Mouse (Mus musculus): ENCODE measurements around the gene Pla2g4d. TPM values are rescaled to one million over a fixed set of nuclear protein-coding genes. Genes with fewer than 3 reads are reported as not detected.

Gene Pla2g4d
- polyA plus RNA-seq, 1 experiment from 2014 or later: 1.4 TPM

- H3K36me3 ChIP-seq: no peaks in the 10 kb centered on the region
- no peak overlapping the region for H3K9ac ChIP-seq
- no peaks in the 10 kb centered on the region for H3K9me3 ChIP-seq (replicated peaks)
- H3K4me1 ChIP-seq: no peaks in the 10 kb centered on the region
- no peak overlapping the region for H3K27ac ChIP-seq (replicated peaks)
- no peaks in the 10 kb centered on the region for H3K27me3 ChIP-seq
- ATAC-seq (ENCODE audit: insufficient number of reproducible peaks, low FRiP score, low TSS enrichment, low read depth): no peak
- WGBS: 86% methylated on average over 3 of the region's 3 CpGs
- no peak overlapping the region for H3K4me2 ChIP-seq (replicated peaks)
- no peak overlapping the region for H3K4me3 ChIP-seq (replicated peaks)
Measured at GRCm38 (mm10) chr2:120288401-120288800, 596 bp downstream of the Pla2g4d start.

- H3K4me1 ChIP-seq: no peaks in the 10 kb centered on the region
- no peak for ATAC-seq (ENCODE audit: insufficient number of reproducible peaks, low FRiP score, low TSS enrichment, low read depth)
- no peak overlapping the region for H3K4me3 ChIP-seq (replicated peaks)
- 62% methylated on average over 4 of the region's 4 CpGs for WGBS
- no peak overlapping the region for H3K4me2 ChIP-seq (replicated peaks)
- no peak overlapping the region for H3K9ac ChIP-seq
- no peaks in the 10 kb centered on the region for H3K27me3 ChIP-seq
- no peak overlapping the region for H3K27ac ChIP-seq (replicated peaks)
- H3K36me3 ChIP-seq: no peaks in the 10 kb centered on the region
- no peaks in the 10 kb centered on the region for H3K9me3 ChIP-seq (replicated peaks)
Measured at GRCm38 (mm10) chr2:120285639-120286038, 3.4 kb downstream of the Pla2g4d start.

- Histone ChIP-seq H3K4me3 (replicated peaks) (no peak overlapping the region), H3K27ac (replicated peaks) (no peak overlapping the region), H3K9me3 (replicated peaks) (no peaks in the 10 kb centered on the region), H3K36me3 (no peaks in the 10 kb centered on the region), H3K27me3 (no peaks in the 10 kb centered on the region), H3K4me2 (replicated peaks) (no peak overlapping the region), H3K9ac (no peak overlapping the region), H3K4me1 (no peaks in the 10 kb centered on the region)
- no peak for ATAC-seq (ENCODE audit: insufficient number of reproducible peaks, low FRiP score, low TSS enrichment, low read depth)
Measured at GRCm38 (mm10) chr2:120284705-120285104, 4.3 kb downstream of the Pla2g4d start.

GRCm38 (mm10) chr2:120284094-120284493, 4.9 kb downstream of the Pla2g4d start:
- no peaks in the 10 kb centered on the region for H3K9me3 ChIP-seq (replicated peaks)
- no peaks in the 10 kb centered on the region for H3K36me3 ChIP-seq
- no peak overlapping the region for H3K9ac ChIP-seq
- no peak for ATAC-seq (ENCODE audit: insufficient number of reproducible peaks, low FRiP score, low TSS enrichment, low read depth)
- H3K27ac ChIP-seq (replicated peaks): no peak overlapping the region
- 81% methylated on average over 5 of the region's 5 CpGs for WGBS
- H3K27me3 ChIP-seq: no peaks in the 10 kb centered on the region
- no peak overlapping the region for H3K4me3 ChIP-seq (replicated peaks)
- no peak overlapping the region for H3K4me2 ChIP-seq (replicated peaks)
- no peaks in the 10 kb centered on the region for H3K4me1 ChIP-seq

GRCm38 (mm10) chr2:120283550-120283949, 5.4 kb downstream of the Pla2g4d start:
- Histone ChIP-seq H3K27ac (replicated peaks) (no peak overlapping the region), H3K27me3 (no peaks in the 10 kb centered on the region), H3K9ac (no peak overlapping the region), H3K4me3 (replicated peaks) (no peak overlapping the region), H3K36me3 (no peaks in the 10 kb centered on the region), H3K4me1 (no peaks in the 10 kb centered on the region), H3K4me2 (replicated peaks) (no peak overlapping the region), H3K9me3 (replicated peaks) (no peaks in the 10 kb centered on the region)
- ATAC-seq (ENCODE audit: insufficient number of reproducible peaks, low FRiP score, low TSS enrichment, low read depth): no peak
- 31% methylated on average over 6 of the region's 6 CpGs for whole genome bisulfite sequencing

GRCm38 (mm10) chr2:120281221-120281620, 7.8 kb downstream of the Pla2g4d start:
- no peaks in the 10 kb centered on the region for H3K27me3 ChIP-seq
- H3K36me3 ChIP-seq: no peaks in the 10 kb centered on the region

GRCm38 (mm10) chr2:120279961-120280360, 9.0 kb downstream of the Pla2g4d start:
- no peaks in the 10 kb centered on the region for H3K9me3 ChIP-seq (replicated peaks)
- 15% methylated on average over 8 of the region's 8 CpGs for WGBS
- H3K27ac ChIP-seq (replicated peaks): no peak overlapping the region
- H3K9ac ChIP-seq: no peak overlapping the region
- no peaks in the 10 kb centered on the region for H3K36me3 ChIP-seq
- H3K27me3 ChIP-seq: no peaks in the 10 kb centered on the region
- no peak overlapping the region for H3K4me3 ChIP-seq (replicated peaks)
- H3K4me2 ChIP-seq (replicated peaks): no peak overlapping the region
- ATAC-seq (ENCODE audit: insufficient number of reproducible peaks, low FRiP score, low TSS enrichment, low read depth): no peak
- no peaks in the 10 kb centered on the region for H3K4me1 ChIP-seq

More at GRCm38 (mm10) chr2:120281221-120281620, 7.8 kb downstream of the Pla2g4d start:
- Histone ChIP-seq H3K9ac (no peak overlapping the region), H3K4me1 (no peaks in the 10 kb centered on the region), H3K9me3 (replicated peaks) (no peaks in the 10 kb centered on the region), H3K27ac (replicated peaks) (no peak overlapping the region), H3K4me3 (replicated peaks) (no peak overlapping the region), H3K4me2 (replicated peaks) (no peak overlapping the region)
- no peak for ATAC-seq (ENCODE audit: insufficient number of reproducible peaks, low FRiP score, low TSS enrichment, low read depth)
- WGBS: 55% methylated on average over 3 of the region's 3 CpGs

- no peaks in the 10 kb centered on the region for H3K9me3 ChIP-seq (replicated peaks)
- no peak overlapping the region for H3K9ac ChIP-seq
- H3K27me3 ChIP-seq: no peaks in the 10 kb centered on the region
- H3K36me3 ChIP-seq: no peaks in the 10 kb centered on the region
- H3K27ac ChIP-seq (replicated peaks): no peak overlapping the region
- 79% methylated on average over 4 of the region's 4 CpGs for WGBS
- H3K4me2 ChIP-seq (replicated peaks): no peak overlapping the region
- H3K4me1 ChIP-seq: no peaks in the 10 kb centered on the region
- H3K4me3 ChIP-seq (replicated peaks): no peak overlapping the region
- ATAC-seq (ENCODE audit: insufficient number of reproducible peaks, low FRiP score, low TSS enrichment, low read depth): no peak
Measured at GRCm38 (mm10) chr2:120276951-120277350, 12.0 kb downstream of the Pla2g4d start.

GRCm38 (mm10) chr2:120268635-120269034, 20.4 kb downstream of the Pla2g4d start:
- H3K9me3 ChIP-seq (replicated peaks): no peaks in the 10 kb centered on the region
- H3K4me2 ChIP-seq (replicated peaks): 0 out of 2 replicates have a peak overlapping the region, but pooled peaks have one; percentile 1
- H3K27ac ChIP-seq (replicated peaks): no peak overlapping the region
- H3K4me3 ChIP-seq (replicated peaks): no peak overlapping the region
- H3K36me3 ChIP-seq: no peaks in the 10 kb centered on the region
- no peak for ATAC-seq (ENCODE audit: insufficient number of reproducible peaks, low FRiP score, low TSS enrichment, low read depth)
- H3K4me1 ChIP-seq: no peaks in the 10 kb centered on the region; the same call in 1 of the 2 replicates
- peaks cover 3% of the 10 kb centered on the region; the same call in 1 of the 2 replicates for H3K27me3 ChIP-seq
- 3% methylated on average over 9 of the region's 9 CpGs for WGBS
- H3K9ac ChIP-seq: no peak overlapping the region

- Histone ChIP-seq H3K9ac (no peak overlapping the region), H3K27me3 (peaks cover 3% of the 10 kb centered on the region; the same call in 1 of the 2 replicates), H3K36me3 (no peaks in the 10 kb centered on the region), H3K27ac (replicated peaks) (no peak overlapping the region), H3K9me3 (replicated peaks) (no peaks in the 10 kb centered on the region), H3K4me2 (replicated peaks) (no peak overlapping the region), H3K4me3 (replicated peaks) (no peak overlapping the region), H3K4me1 (no peaks in the 10 kb centered on the region; the same call in 1 of the 2 replicates)
- ATAC-seq (ENCODE audit: insufficient number of reproducible peaks, low FRiP score, low TSS enrichment, low read depth): no peak
- WGBS: 54% methylated on average over 6 of the region's 6 CpGs
Measured at GRCm38 (mm10) chr2:120265523-120265922, 23.5 kb downstream of the Pla2g4d start.

- Histone ChIP-seq H3K4me2 (replicated peaks) (no peak overlapping the region), H3K9me3 (replicated peaks) (no peaks in the 10 kb centered on the region), H3K4me3 (replicated peaks) (no peak overlapping the region), H3K36me3 (no peaks in the 10 kb centered on the region), H3K27me3 (peaks cover 3% of the 10 kb centered on the region; the same call in 1 of the 2 replicates), H3K9ac (no peak overlapping the region), H3K27ac (replicated peaks) (no peak overlapping the region), H3K4me1 (no peaks in the 10 kb centered on the region; the same call in 1 of the 2 replicates)
- ATAC-seq (ENCODE audit: insufficient number of reproducible peaks, low FRiP score, low TSS enrichment, low read depth): no peak
- 36% methylated on average over 10 of the region's 10 CpGs for WGBS
Measured at GRCm38 (mm10) chr2:120264858-120265257, 24.1 kb downstream of the Pla2g4d start.

GRCm38 (mm10) chr2:120262876-120263275, 26.1 kb downstream of the Pla2g4d start:
- ATAC-seq (ENCODE audit: insufficient number of reproducible peaks, low FRiP score, low TSS enrichment, low read depth): no peak
- Histone ChIP-seq H3K9me3 (replicated peaks) (no peaks in the 10 kb centered on the region), H3K4me3 (replicated peaks) (no peak overlapping the region), H3K9ac (no peak overlapping the region), H3K36me3 (no peaks in the 10 kb centered on the region), H3K4me2 (replicated peaks) (no peak overlapping the region), H3K4me1 (no peaks in the 10 kb centered on the region), H3K27ac (replicated peaks) (no peak overlapping the region), H3K27me3 (no peaks in the 10 kb centered on the region)
- WGBS: 29% methylated on average over 1 of the region's 1 CpGs

Data from embryonic facial prominence, embryonic 15.5 days (tissue).